In genomic region chr8:82969967-82970366, GRCm38 (mm10) we compare ENCODE assay signal across 10 mouse cellular contexts.
DNase-seq lines count a peak whose midpoint lies in the region; ATAC-seq lines count a peak whose summit lies in the region.
"Had no signal": no experiment of that assay in that cellular context is flagged by ENCODE, and none has a peak within 500 bp of the region (broad histone marks: within the 10 kb centered on the region; RNA-seq: fewer than 3 reads in every experiment).

No protein-coding gene starts in this region.

- peak; percentile 19 for DNase-seq in adrenal gland, adult 2 months
- no peak for DNase-seq in adrenal gland, postnatal 4 days (ENCODE audit: low spot score in 2 of 2)
- DNase-seq in embryonic facial prominence, embryonic 11.5 days (ENCODE audit: low spot score) = peak; percentile 66
- DNase-seq in mesoderm, embryonic 11.5 days (ENCODE audit: low read depth, low spot score) = peak; percentile 17
- no peak for DNase-seq in spleen, postnatal 4 days (ENCODE audit: low spot score in 2 of 2)
- DNase-seq in frontal cortex, adult 2 months (ENCODE audit: extremely low spot score in 1 of 2, low spot score in 1 of 2) = no peak
- no peak for DNase-seq in right cerebral cortex, postnatal 10 days (ENCODE audit: low spot score in 2 of 2)
- DNase-seq: kidney, postnatal 10 days; thymus, adult 18-20 months had no signal

- H3K4me1 ChIP-seq in embryonic facial prominence, embryonic 11.5 days (ENCODE audit: control insufficient read depth, insufficient read depth, low read length) = no peaks in the 10 kb centered on the region
- H3K4me1 ChIP-seq in heart, embryonic 15.5 days (replicated peaks) = peaks cover 25% of the 10 kb centered on the region

- no peak overlapping the region for H3K9ac ChIP-seq in embryonic facial prominence, embryonic 11.5 days (replicated peaks; ENCODE audit: low read length)
- no peak overlapping the region for H3K9ac ChIP-seq in heart, embryonic 15.5 days

- 22% methylated on average over 3 of the region's 3 CpGs for WGBS in embryonic facial prominence, embryonic 11.5 days
- 34% methylated on average over 3 of the region's 3 CpGs for WGBS in heart, embryonic 15.5 days

- no peak; the same call in 1 of the 2 replicates for ATAC-seq in embryonic facial prominence, embryonic 11.5 days (replicated peaks; ENCODE audit: insufficient number of reproducible peaks, low FRiP score, low TSS enrichment, low read depth)
- ATAC-seq in heart, embryonic 15.5 days (replicated peaks; ENCODE audit: insufficient number of reproducible peaks, insufficient read depth, low FRiP score, low read depth) = peak; percentile 18; the same call in 1 of the 2 replicates

- H3K4me3 ChIP-seq in embryonic facial prominence, embryonic 11.5 days (ENCODE audit: low read depth, low read length) = no peak overlapping the region
- H3K4me3 ChIP-seq in heart, embryonic 15.5 days = no peak overlapping the region

- no peak overlapping the region for H3K4me2 ChIP-seq in embryonic facial prominence, embryonic 11.5 days (ENCODE audit: low read depth, low read length)
- H3K4me2 ChIP-seq in heart, embryonic 15.5 days = no peak overlapping the region

- no peak overlapping the region for H3K27ac ChIP-seq in embryonic facial prominence, embryonic 11.5 days (replicated peaks; ENCODE audit: low read depth, low read length)
- H3K27ac ChIP-seq in heart, embryonic 15.5 days = peak overlapping the region; percentile 68

- no peaks in the 10 kb centered on the region for H3K9me3 ChIP-seq in embryonic facial prominence, embryonic 11.5 days (replicated peaks; ENCODE audit: control insufficient read depth, low read length)
- no peaks in the 10 kb centered on the region for H3K9me3 ChIP-seq in heart, embryonic 15.5 days (replicated peaks)

- H3K27me3 ChIP-seq in embryonic facial prominence, embryonic 11.5 days (ENCODE audit: control insufficient read depth, insufficient read depth, low read length) = no peaks in the 10 kb centered on the region
- no peaks in the 10 kb centered on the region for H3K27me3 ChIP-seq in heart, embryonic 15.5 days

- no peaks in the 10 kb centered on the region for H3K36me3 ChIP-seq in embryonic facial prominence, embryonic 11.5 days (replicated peaks; ENCODE audit: control insufficient read depth, insufficient read depth, low read depth, low read length)
- H3K36me3 ChIP-seq in heart, embryonic 15.5 days = no peaks in the 10 kb centered on the region

Comparison
In these comparisons a context has a peak if more than half of its experiments do, and no peak if none do; other contexts are left out.
1. DNase-seq: peak in adrenal gland, adult 2 months (single experiment), embryonic facial prominence, embryonic 11.5 days (single experiment) and mesoderm, embryonic 11.5 days (single experiment); none in adrenal gland, postnatal 4 days (0 of 2), spleen, postnatal 4 days (0 of 2), frontal cortex, adult 2 months (0 of 2) and right cerebral cortex, postnatal 10 days (0 of 2).